Mouse (Mus musculus) left cerebral cortex, postnatal 25 days (tissue): ENCODE measurements around the gene Lhx1. TPM values are rescaled to one million over a fixed set of nuclear protein-coding genes. Genes with fewer than 3 reads are reported as not detected.

Experiments used
- DNase-seq, 2 experiments: peaks; one replicate each; pipeline ENCODE4 v3.0.0; 2022; ENCODE audit warnings: low spot score in 2 of 2, mixed read lengths in 1 of 2
- intact Hi-C: fragments of 180-260 bp; cut with DNase I; formaldehyde crosslinking; loops from one replicate; pipeline ENCODE4 v1.15.1; 2025
- total RNA-seq, 2 experiments: library from RNA; stranded (reverse); gene quantifications; 2 replicates each; pipeline ENCODE4 v1.2.3; 2021

Lhx1 gene
- total RNA-seq, 2 experiments from 2014 or later: 0.18 TPM; not detected in 1

GRCm38 (mm10) chr11:84513171-84514116 lies 11.9 kb downstream of the Lhx1 start, which contains the start of gene Aatf:
Aatf (minus strand) TSS chr11:84513522.
- DNase-seq: peak; percentile 97 to 98
- intact Hi-C loops: loop anchor here (5.0 kb wide), 2 partner anchors 189 to 279 kb away; no protein-coding TSS in a partner anchor

GRCm38 (mm10) chr11:84512031-84512430 lies 13.3 kb downstream of the Lhx1 start:
- no peak for DNase-seq
- intact Hi-C loops: loop anchor here (5.0 kb wide), 2 partner anchors 190 to 280 kb away; no protein-coding TSS in a partner anchor

GRCm38 (mm10) chr11:84504296-84504695 lies 21.0 kb downstream of the Lhx1 start:
- DNase-seq: no peak
- intact Hi-C loops: no loop called here

GRCm38 (mm10) chr11:84497944-84498343 lies 27.4 kb downstream of the Lhx1 start:
- intact Hi-C loops: loop anchor here (5.0 kb wide), 1 partner anchor 299 kb away; no protein-coding TSS in a partner anchor
- no peak for DNase-seq

GRCm38 (mm10) chr11:84496901-84497300 lies 28.4 kb downstream of the Lhx1 start:
- DNase-seq: no peak
- intact Hi-C loops: loop anchor here (5.0 kb wide), 1 partner anchor 300 kb away; no protein-coding TSS in a partner anchor

GRCm38 (mm10) chr11:84495774-84496173 lies 29.6 kb downstream of the Lhx1 start:
- intact Hi-C loops: loop anchor here (5.0 kb wide), 1 partner anchor 302 kb away; no protein-coding TSS in a partner anchor
- no peak for DNase-seq

DNA sequence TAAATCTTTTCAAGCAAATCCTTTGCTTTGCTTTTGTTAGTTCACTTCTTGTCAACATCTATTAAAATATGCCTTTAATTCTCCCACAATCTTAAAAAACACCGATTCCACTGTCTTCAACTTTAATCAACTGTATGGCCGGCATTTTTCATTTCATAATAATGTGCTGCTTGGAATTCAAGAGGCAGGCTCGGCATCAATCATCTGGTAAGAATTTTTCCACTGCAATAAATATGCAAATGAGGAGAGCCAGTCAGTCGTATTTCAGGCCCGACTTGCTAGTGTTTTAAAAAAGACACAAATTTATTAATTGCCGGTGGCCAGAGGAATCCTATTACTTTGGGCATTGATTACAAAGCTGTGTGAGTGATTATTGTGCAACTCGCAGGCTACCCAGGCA lies 43.7 kb downstream of the Lhx1 start:
- DNase-seq: no peak
- intact Hi-C loops: no loop called here

DNA sequence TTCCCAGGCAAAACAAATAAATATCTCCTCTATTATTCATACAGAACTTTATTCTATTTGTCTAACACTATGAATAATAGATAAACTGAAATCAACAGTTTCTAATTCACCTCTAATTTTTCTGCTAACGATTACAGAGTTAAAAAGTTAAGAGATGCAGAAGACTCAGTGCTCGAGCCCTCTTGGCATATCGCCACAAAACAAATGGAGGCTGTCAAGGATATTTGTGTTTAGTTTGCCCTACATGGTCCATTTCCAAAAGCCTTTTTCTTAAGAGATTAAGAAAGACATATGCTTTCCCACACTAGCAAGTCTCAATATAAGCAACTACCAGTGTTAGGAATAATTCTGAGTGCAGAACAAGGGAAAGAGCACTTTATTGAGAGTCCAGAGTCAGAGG lies 44.9 kb downstream of the Lhx1 start:
- no peak for DNase-seq
- intact Hi-C loops: no loop called here

- DNase-seq: no peak
- intact Hi-C loops: no loop called here
Observed at GRCm38 (mm10) chr11:84476641-84477040, 48.7 kb downstream of the Lhx1 start.

- intact Hi-C loops: no loop called here
- DNase-seq: no peak
Observed at GRCm38 (mm10) chr11:84475991-84476390, 49.3 kb downstream of the Lhx1 start.

- intact Hi-C loops: no loop called here
- no peak for DNase-seq
Observed at GRCm38 (mm10) chr11:84473093-84473667, 52.2 kb downstream of the Lhx1 start.

Other genes with a start within 250 kb of the Lhx1 start
- gene Aatf, start 12.0 kb downstream of the Lhx1 start, total RNA-seq: 10 to 100 TPM; 17.7 to 22.5 TPM